ENCODE assay signal across 18 mouse cellular contexts in genomic region chr11:107016893-107017292, GRCm38 (mm10). TPM values are rescaled to one million over a fixed set of nuclear protein-coding genes. Genes with fewer than 3 reads are reported as not detected.
DNase-seq lines count a peak whose midpoint lies in the region; ATAC-seq and TF ChIP-seq lines count a peak whose summit lies in the region.
"Had no signal": no experiment of that assay in that cellular context is flagged by ENCODE, and none has a peak within 500 bp of the region (broad histone marks: within the 10 kb centered on the region; RNA-seq: fewer than 3 reads in every experiment).

No protein-coding gene starts in this region.

- intact Hi-C loops in heart, postnatal 25 days (cut with DNase I) = no loop called here

- no peak overlapping the region for H3K9ac ChIP-seq in lung, embryonic 16.5 days (ENCODE audit: low read length)
- H3K9ac ChIP-seq in kidney, embryonic 14.5 days (ENCODE audit: low read depth, low read length) = no peak overlapping the region
- no peak overlapping the region for H3K9ac ChIP-seq in stomach, embryonic 16.5 days (ENCODE audit: low read length)
- H3K9ac ChIP-seq: embryonic facial prominence, embryonic 12.5 days; midbrain, embryonic 13.5 days had no signal

- no peaks in the 10 kb centered on the region for H3K27me3 ChIP-seq in lung, embryonic 16.5 days (ENCODE audit: control insufficient read depth, insufficient read depth, low read depth, low read length)
- H3K27me3 ChIP-seq in kidney, embryonic 14.5 days (ENCODE audit: control insufficient read depth, insufficient read depth, low read length) = no peaks in the 10 kb centered on the region
- H3K27me3 ChIP-seq in stomach, embryonic 16.5 days (ENCODE audit: control insufficient read depth, insufficient read depth, low read length) = no peaks in the 10 kb centered on the region
- H3K27me3 ChIP-seq in cerebellum, adult 2 months (ENCODE audit: control insufficient read depth, insufficient read depth, low read length) = no peaks in the 10 kb centered on the region
- H3K27me3 ChIP-seq: embryonic facial prominence, embryonic 12.5 days; midbrain, embryonic 13.5 days had no signal

- H3K4me2 ChIP-seq in lung, embryonic 16.5 days (ENCODE audit: low read depth, low read length) = no peak overlapping the region
- H3K4me2 ChIP-seq in kidney, embryonic 14.5 days (replicated peaks; ENCODE audit: low read depth, low read length) = no peak overlapping the region
- no peak overlapping the region for H3K4me2 ChIP-seq in stomach, embryonic 16.5 days (ENCODE audit: low read depth, low read length)
- H3K4me2 ChIP-seq: embryonic facial prominence, embryonic 12.5 days; midbrain, embryonic 13.5 days had no signal

- H3K9me3 ChIP-seq in lung, embryonic 16.5 days (ENCODE audit: control insufficient read depth, low read length) = peaks cover 2% of the 10 kb centered on the region; the same call in 1 of the 2 replicates
- H3K9me3 ChIP-seq in kidney, embryonic 14.5 days (ENCODE audit: control insufficient read depth, low read length) = no peaks in the 10 kb centered on the region
- H3K9me3 ChIP-seq in stomach, embryonic 16.5 days (replicated peaks; ENCODE audit: control insufficient read depth, low read length) = no peaks in the 10 kb centered on the region
- H3K9me3 ChIP-seq: embryonic facial prominence, embryonic 12.5 days; forebrain, embryonic 10.5 days; midbrain, embryonic 13.5 days had no signal

- TF ChIP-seq CTCF in cerebellum, adult 2 months (IDR thresholded peaks at IDR 0.05; ENCODE audit: borderline replicate concordance, insufficient read depth, low read depth, low read length) = no peak

- peak; percentile 64 for ATAC-seq in lung, embryonic 16.5 days (ENCODE audit: low read depth)
- ATAC-seq in kidney, embryonic 14.5 days (ENCODE audit: low FRiP score, low TSS enrichment) = peak; percentile 18; the same call in 1 of the 2 replicates
- ATAC-seq in stomach, embryonic 16.5 days (ENCODE audit: insufficient read depth, low FRiP score) = peak; percentile 43; the same call in 1 of the 2 replicates
- ATAC-seq: hindbrain, embryonic 16.5 days; midbrain, embryonic 13.5 days had no signal

- TF ChIP-seq POLR2A in cerebellum, adult 2 months (IDR thresholded peaks at IDR 0.05; ENCODE audit: borderline replicate concordance, insufficient read depth, low read length) = no peak

- H3K36me3 ChIP-seq in lung, embryonic 16.5 days (ENCODE audit: control insufficient read depth, insufficient read depth, low read length) = no peaks in the 10 kb centered on the region
- no peaks in the 10 kb centered on the region for H3K36me3 ChIP-seq in kidney, embryonic 14.5 days (ENCODE audit: control insufficient read depth, insufficient read depth, low read length)
- H3K36me3 ChIP-seq in stomach, embryonic 16.5 days (ENCODE audit: control insufficient read depth, insufficient read depth, low read length) = no peaks in the 10 kb centered on the region
- H3K36me3 ChIP-seq: embryonic facial prominence, embryonic 12.5 days; forebrain, embryonic 10.5 days; midbrain, embryonic 13.5 days had no signal

- no peak overlapping the region for H3K4me3 ChIP-seq in lung, embryonic 16.5 days (ENCODE audit: low read length)
- H3K4me3 ChIP-seq in kidney, embryonic 14.5 days (ENCODE audit: low read length) = no peak overlapping the region
- H3K4me3 ChIP-seq in stomach, embryonic 16.5 days (replicated peaks; ENCODE audit: low read length) = no peak overlapping the region
- no peak overlapping the region for H3K4me3 ChIP-seq in cerebellum, adult 2 months (replicated peaks; ENCODE audit: insufficient read depth, low read depth, low read length)
- H3K4me3 ChIP-seq: embryonic facial prominence, embryonic 12.5 days; forebrain, embryonic 10.5 days; midbrain, embryonic 13.5 days had no signal

- H3K27ac ChIP-seq in lung, embryonic 16.5 days (ENCODE audit: low read length) = no peak overlapping the region
- no peak overlapping the region for H3K27ac ChIP-seq in kidney, embryonic 14.5 days (ENCODE audit: low read depth, low read length)
- H3K27ac ChIP-seq in stomach, embryonic 16.5 days (ENCODE audit: low read length) = no peak overlapping the region
- H3K27ac ChIP-seq in cerebellum, adult 2 months (ENCODE audit: insufficient read depth, low read length) = no peak overlapping the region
- H3K27ac ChIP-seq: embryonic facial prominence, embryonic 12.5 days; forebrain, embryonic 10.5 days; macrophage; midbrain, embryonic 13.5 days had no signal

- H3K4me1 ChIP-seq in lung, embryonic 16.5 days (replicated peaks; ENCODE audit: control insufficient read depth, insufficient read depth, low read length) = peaks cover 1% of the 10 kb centered on the region; the same call in 1 of the 2 replicates
- H3K4me1 ChIP-seq in kidney, embryonic 14.5 days (ENCODE audit: control insufficient read depth, insufficient read depth, low read length) = peaks cover under 1% of the 10 kb centered on the region; the same call in 1 of the 2 replicates
- no peaks in the 10 kb centered on the region for H3K4me1 ChIP-seq in stomach, embryonic 16.5 days (ENCODE audit: control insufficient read depth, insufficient read depth, low read length)
- H3K4me1 ChIP-seq in cerebellum, adult 2 months (ENCODE audit: control insufficient read depth, insufficient read depth, low read length) = no peaks in the 10 kb centered on the region
- H3K4me1 ChIP-seq: embryonic facial prominence, embryonic 12.5 days had no signal

- DNase-seq in embryo, embryonic 10 days (ENCODE audit: low spot score) = peak; percentile 60
- no peak for DNase-seq in embryo, embryonic 11 days
- no peak for DNase-seq in lung, postnatal 4 days
- DNase-seq in heart, postnatal 25 days (ENCODE audit: low spot score) = no peak
- no peak for DNase-seq in cerebellum, adult 2 months
- DNase-seq: adrenal gland, postnatal 36 days; cerebellum, adult 9-11 months; gastrocnemius, postnatal 25 days; heart, postnatal 10 days; right cerebral cortex, postnatal 25 days had no signal

- 41% methylated on average over 1 of the region's 1 CpGs for WGBS in lung, embryonic 16.5 days
- WGBS in kidney, embryonic 14.5 days = 38% methylated on average over 1 of the region's 1 CpGs
- WGBS in stomach, embryonic 16.5 days = 38% methylated on average over 1 of the region's 1 CpGs
- WGBS in cerebellum, adult 2 months = 42% methylated on average over 1 of the region's 1 CpGs

RNA-seq across cellular contexts. Expression of gene 1810010H24Rik, which starts 8.6 kb away (rescaled TPM):
- 4.4 and 5.1 TPM in 2 replicates for polyA plus RNA-seq in lung, embryonic 16.5 days (2015; fragmentation: Nextera tagmentation; extraction: Ambion mirVana)
- 3.1 and 3.4 TPM in 2 replicates for polyA plus RNA-seq in kidney, embryonic 14.5 days (2014; fragmentation: Nextera tagmentation; extraction: Ambion mirVana)
- 2.0 TPM in 2 replicates for polyA plus RNA-seq in stomach, embryonic 16.5 days (2015; fragmentation: Nextera tagmentation; extraction: Ambion mirVana)
- total RNA-seq in heart, postnatal 25 days (2021) = 1 to 10 TPM; 2.3 TPM
- 6.8 and 7.7 TPM in 2 replicates for polyA plus RNA-seq in cerebellum, adult 2 months (2012; rRNA removed)

RNA-seq across cellular contexts. Expression of gene Kpna2, which starts 17.6 kb away (rescaled TPM):
- 437 and 492 TPM in 2 replicates for polyA plus RNA-seq in lung, embryonic 16.5 days (2015; fragmentation: Nextera tagmentation; extraction: Ambion mirVana)
- 403 and 460 TPM in 2 replicates for polyA plus RNA-seq in kidney, embryonic 14.5 days (2014; fragmentation: Nextera tagmentation; extraction: Ambion mirVana)
- polyA plus RNA-seq in stomach, embryonic 16.5 days (2015; fragmentation: Nextera tagmentation; extraction: Ambion mirVana) = 297 and 327 TPM in 2 replicates
- 10 to 100 TPM; 69.0 to 75.5 TPM for total RNA-seq in heart, postnatal 25 days (2021)
- 30.1 and 32.2 TPM in 2 replicates for polyA plus RNA-seq in cerebellum, adult 2 months (2012; rRNA removed)
